Mouse (Mus musculus): Measurements from ENCODE around the gene Stxbp1. TPM values are rescaled to one million over a fixed set of nuclear protein-coding genes. Genes with fewer than 3 reads are reported as not detected.

Gene Stxbp1
- total and polyA plus RNA-seq, 2 experiments from 2014 or later: 12.6 to 23.5 TPM

GRCm38 (mm10) chr2:32874951-32875674 is 28.1 kb upstream of the Stxbp1 start:
- Histone ChIP-seq H3K27me3 (ENCODE audit: control insufficient read depth, insufficient read depth, low read length) (no peaks in the 10 kb centered on the region), H3K9me3 (replicated peaks; ENCODE audit: control insufficient read depth, low read length) (no peaks in the 10 kb centered on the region), H3K36me3 (replicated peaks; ENCODE audit: control insufficient read depth, insufficient read depth, low read length) (no peaks in the 10 kb centered on the region), H3K27ac (ENCODE audit: low read depth) (peak overlapping the region; percentile 93), H3K9ac (replicated peaks; ENCODE audit: low read depth, low read length) (peak overlapping the region; percentile 85), H3K4me3 (ENCODE audit: low read depth, low read length) (peak overlapping the region; percentile 74), H3K4me2 (ENCODE audit: low read depth, low read length) (peak overlapping the region; percentile 92), H3K4me1 (ENCODE audit: control insufficient read depth, insufficient read depth) (peaks cover 38% of the 10 kb centered on the region)
- DNase-seq (ENCODE audit: low spot score) (no peak), ATAC-seq (ENCODE audit: insufficient read depth, low read depth) (peak; percentile 0; the same call in 1 of the 2 replicates)
- TF ChIP-seq EP300 (IDR thresholded peaks at IDR 0.05; ENCODE audit: low read depth) (no peak), CTCF (IDR thresholded peaks at IDR 0.05; ENCODE audit: low read depth) (no peak)
- WGBS: 3% methylated on average over 15 of the region's 15 CpGs

GRCm38 (mm10) chr2:32874070-32874469 is 27.0 kb upstream of the Stxbp1 start:
- no peaks in the 10 kb centered on the region for H3K27me3 ChIP-seq (ENCODE audit: control insufficient read depth, insufficient read depth, low read length)
- H3K4me3 ChIP-seq (ENCODE audit: low read depth, low read length): no peak overlapping the region
- DNase-seq (ENCODE audit: low spot score) (no peak), ATAC-seq (ENCODE audit: insufficient read depth, low read depth) (no peak)
- H3K27ac ChIP-seq (ENCODE audit: low read depth): no peak overlapping the region
- no peaks in the 10 kb centered on the region for H3K9me3 ChIP-seq (replicated peaks; ENCODE audit: control insufficient read depth, low read length)
- WGBS: 73% methylated on average over 3 of the region's 3 CpGs
- H3K4me2 ChIP-seq (ENCODE audit: low read depth, low read length): no peak overlapping the region
- TF ChIP-seq EP300 (IDR thresholded peaks at IDR 0.05; ENCODE audit: low read depth) (no peak), CTCF (IDR thresholded peaks at IDR 0.05; ENCODE audit: low read depth) (no peak)
- no peak overlapping the region for H3K9ac ChIP-seq (replicated peaks; ENCODE audit: low read depth, low read length)
- no peaks in the 10 kb centered on the region for H3K36me3 ChIP-seq (replicated peaks; ENCODE audit: control insufficient read depth, insufficient read depth, low read length)
- peaks cover 43% of the 10 kb centered on the region for H3K4me1 ChIP-seq (ENCODE audit: control insufficient read depth, insufficient read depth)

- Histone ChIP-seq H3K27ac (ENCODE audit: low read depth) (no peak overlapping the region), H3K27me3 (ENCODE audit: control insufficient read depth, insufficient read depth, low read length) (no peaks in the 10 kb centered on the region), H3K9me3 (replicated peaks; ENCODE audit: control insufficient read depth, low read length) (no peaks in the 10 kb centered on the region), H3K36me3 (replicated peaks; ENCODE audit: control insufficient read depth, insufficient read depth, low read length) (no peaks in the 10 kb centered on the region), H3K4me2 (ENCODE audit: low read depth, low read length) (no peak overlapping the region), H3K4me1 (ENCODE audit: control insufficient read depth, insufficient read depth) (peaks cover 19% of the 10 kb centered on the region; the same call in 1 of the 2 replicates), H3K4me3 (ENCODE audit: low read depth, low read length) (no peak overlapping the region), H3K9ac (replicated peaks; ENCODE audit: low read depth, low read length) (no peak overlapping the region)
- 47% methylated on average over 7 of the region's 8 CpGs for WGBS
- TF ChIP-seq EP300 (IDR thresholded peaks at IDR 0.05; ENCODE audit: low read depth): no peak
- TF ChIP-seq CTCF (IDR thresholded peaks at IDR 0.05; ENCODE audit: low read depth): no peak
- ATAC-seq (ENCODE audit: insufficient read depth, low read depth) (no peak), DNase-seq (ENCODE audit: low spot score) (no peak)
Measured at GRCm38 (mm10) chr2:32870275-32871100, 23.4 kb upstream of the Stxbp1 start.

- no peak overlapping the region for H3K27ac ChIP-seq (ENCODE audit: low read depth)
- no peak for ATAC-seq (ENCODE audit: insufficient read depth, low read depth)
- no peak for DNase-seq (ENCODE audit: low spot score)
- no peak for TF ChIP-seq CTCF (IDR thresholded peaks at IDR 0.05; ENCODE audit: low read depth)
- no peak for TF ChIP-seq EP300 (IDR thresholded peaks at IDR 0.05; ENCODE audit: low read depth)
- H3K4me1 ChIP-seq (ENCODE audit: control insufficient read depth, insufficient read depth): peaks cover 14% of the 10 kb centered on the region; the same call in 1 of the 2 replicates
- WGBS: 54% methylated on average over 6 of the region's 6 CpGs
- H3K27me3 ChIP-seq (ENCODE audit: control insufficient read depth, insufficient read depth, low read length): no peaks in the 10 kb centered on the region
- no peaks in the 10 kb centered on the region for H3K9me3 ChIP-seq (replicated peaks; ENCODE audit: control insufficient read depth, low read length)
- H3K4me2 ChIP-seq (ENCODE audit: low read depth, low read length): no peak overlapping the region
- H3K9ac ChIP-seq (replicated peaks; ENCODE audit: low read depth, low read length): no peak overlapping the region
- no peaks in the 10 kb centered on the region for H3K36me3 ChIP-seq (replicated peaks; ENCODE audit: control insufficient read depth, insufficient read depth, low read length)
- H3K4me3 ChIP-seq (ENCODE audit: low read depth, low read length): no peak overlapping the region
Measured at GRCm38 (mm10) chr2:32869721-32870274, 22.8 kb upstream of the Stxbp1 start.

GRCm38 (mm10) chr2:32867354-32867753 is 20.3 kb upstream of the Stxbp1 start:
- H3K9ac ChIP-seq (replicated peaks; ENCODE audit: low read depth, low read length): no peak overlapping the region
- TF ChIP-seq CTCF (IDR thresholded peaks at IDR 0.05; ENCODE audit: low read depth): no peak
- TF ChIP-seq EP300 (IDR thresholded peaks at IDR 0.05; ENCODE audit: low read depth): no peak
- DNase-seq (ENCODE audit: low spot score): no peak
- H3K27me3 ChIP-seq (ENCODE audit: control insufficient read depth, insufficient read depth, low read length): no peaks in the 10 kb centered on the region
- 58% methylated on average over 4 of the region's 4 CpGs for WGBS
- H3K36me3 ChIP-seq (replicated peaks; ENCODE audit: control insufficient read depth, insufficient read depth, low read length): no peaks in the 10 kb centered on the region
- no peaks in the 10 kb centered on the region for H3K9me3 ChIP-seq (replicated peaks; ENCODE audit: control insufficient read depth, low read length)
- ATAC-seq (ENCODE audit: insufficient read depth, low read depth): no peak
- H3K4me3 ChIP-seq (ENCODE audit: low read depth, low read length): no peak overlapping the region
- H3K4me1 ChIP-seq (ENCODE audit: control insufficient read depth, insufficient read depth): 0 out of 2 replicates have a peak, but pooled peaks cover 7% of the 10 kb centered on the region
- no peak overlapping the region for H3K4me2 ChIP-seq (ENCODE audit: low read depth, low read length)
- no peak overlapping the region for H3K27ac ChIP-seq (ENCODE audit: low read depth)

Measured in heart, postnatal 0 days (tissue).